Mouse (Mus musculus): ENCODE data around the gene Micu2.

- no peak for TF ChIP-seq CTCF (IDR thresholded peaks at IDR 0.05; ENCODE audit: borderline replicate concordance, control insufficient read depth, extremely low read depth, insufficient read depth, low read length, poor library complexity)
- TF ChIP-seq POLR2A (IDR thresholded peaks at IDR 0.05; ENCODE audit: control insufficient read depth, extremely low read depth, insufficient read depth, low read length, poor library complexity) = no peak
These were observed 90.6 kb downstream of the Micu2 start for GRCm38 (mm10) chr14:57908431-57908830.

All from thymus, adult 2 months (tissue).